Mouse (Mus musculus) small intestine, adult 2 months (tissue): ENCODE measurements around the gene Mrgbp.

Experiments used
- CTCF ChIP-seq: fragments of 200-500 bp; IDR thresholded peaks from 2 replicates; pipeline ENCODE4 v1.5.1; 2012; ENCODE audit warnings: low read depth, mild to moderate bottlenecking, control low read depth, inconsistent platforms, low read length, moderate library complexity, mixed read lengths; ENCODE audit not compliant: insufficient replicate concordance, insufficient read length; ENCODE audit errors: extremely low read depth
- POLR2A ChIP-seq: fragments of 200-500 bp; IDR thresholded peaks from 2 replicates; pipeline ENCODE4 v1.6.1; 2012; ENCODE audit warnings: low read depth, mild to moderate bottlenecking, control low read depth, inconsistent platforms, low read length, moderate library complexity

GRCm38 (mm10) chr2:180600569-180601021, 19.5 kb downstream of the Mrgbp start:
- no peak for TF ChIP-seq CTCF
- no peak for TF ChIP-seq POLR2A
